In genomic region chr6:124740211-124740887, GRCm38 (mm10) we compare ENCODE assay signal across 9 mouse cellular contexts. TPM values are rescaled to one million over a fixed set of nuclear protein-coding genes. Genes with fewer than 3 reads are reported as not detected.
DNase-seq lines count a peak whose midpoint lies in the region; ATAC-seq and TF ChIP-seq lines count a peak whose summit lies in the region.
"Had no signal": no experiment of that assay in that cellular context is flagged by ENCODE, and none has a peak within 500 bp of the region (broad histone marks: within the 10 kb centered on the region; RNA-seq: fewer than 3 reads in every experiment).

No protein-coding gene starts in this region.

- peaks cover 35% of the 10 kb centered on the region for H3K4me1 ChIP-seq in thymus, adult 2 months (replicated peaks; ENCODE audit: control insufficient read depth, insufficient read depth, low read length)
- H3K4me1 ChIP-seq in forebrain, embryonic 11.5 days (replicated peaks; ENCODE audit: control insufficient read depth, insufficient read depth, low read length) = peaks cover 8% of the 10 kb centered on the region; the same call in 1 of the 2 replicates
- 0 out of 2 replicates have a peak, but pooled peaks cover 5% of the 10 kb centered on the region for H3K4me1 ChIP-seq in intestine, postnatal 0 days (replicated peaks; ENCODE audit: control insufficient read depth, insufficient read depth, low read length)

- no peaks in the 10 kb centered on the region for H3K9me3 ChIP-seq in forebrain, embryonic 11.5 days (ENCODE audit: control insufficient read depth, low read length)
- no peaks in the 10 kb centered on the region for H3K9me3 ChIP-seq in intestine, postnatal 0 days (ENCODE audit: control insufficient read depth)

- peak overlapping the region; percentile 79 for H3K4me3 ChIP-seq in thymus, adult 2 months (ENCODE audit: control insufficient read depth, insufficient read depth, low read length)
- H3K4me3 ChIP-seq in forebrain, embryonic 11.5 days (ENCODE audit: low read depth, low read length) = peak overlapping the region; percentile 51
- peak overlapping the region; percentile 49 for H3K4me3 ChIP-seq in intestine, postnatal 0 days (ENCODE audit: low read depth, low read length)

- H3K9ac ChIP-seq in forebrain, embryonic 11.5 days (ENCODE audit: low read length) = peak overlapping the region; percentile 94
- peak overlapping the region; percentile 68 for H3K9ac ChIP-seq in intestine, postnatal 0 days (ENCODE audit: low read depth, low read length)

- peak overlapping the region; percentile 93 for H3K27ac ChIP-seq in thymus, adult 2 months (ENCODE audit: control insufficient read depth, insufficient read depth, low read length)
- H3K27ac ChIP-seq in forebrain, embryonic 11.5 days (ENCODE audit: low read depth, low read length) = peak overlapping the region; percentile 99
- H3K27ac ChIP-seq in intestine, postnatal 0 days (ENCODE audit: low read depth, low read length) = peak overlapping the region; percentile 96

- no peaks in the 10 kb centered on the region for H3K36me3 ChIP-seq in thymus, adult 2 months (ENCODE audit: control insufficient read depth, insufficient read depth, low read length)
- H3K36me3 ChIP-seq in forebrain, embryonic 11.5 days (ENCODE audit: control insufficient read depth, insufficient read depth, low read length) = peaks cover 9% of the 10 kb centered on the region
- peaks cover 19% of the 10 kb centered on the region for H3K36me3 ChIP-seq in intestine, postnatal 0 days (ENCODE audit: control insufficient read depth, insufficient read depth)

- peak overlapping the region; percentile 81 for H3K4me2 ChIP-seq in forebrain, embryonic 11.5 days (ENCODE audit: low read depth, low read length, severe bottlenecking)
- peak overlapping the region; percentile 86 for H3K4me2 ChIP-seq in intestine, postnatal 0 days (replicated peaks; ENCODE audit: low read depth)

- DNase-seq in adrenal gland, adult 8-10 months = peak; percentile 47
- no peak for DNase-seq in adrenal gland, adult 2 months
- DNase-seq in thymus, adult 2 months = peak; percentile 68
- DNase-seq in thymus, postnatal 4 days = no peak
- DNase-seq in forebrain, embryonic 11.5 days (ENCODE audit: low spot score) = no peak
- DNase-seq in lung, postnatal 10 days = peak; percentile 74
- DNase-seq in right cerebral cortex, postnatal 4 days = peak; percentile 63

- no peak for TF ChIP-seq POLR2A in thymus, adult 2 months (IDR thresholded peaks at IDR 0.05; ENCODE audit: control insufficient read depth, extremely low read depth, insufficient read depth, low read length, poor library complexity)

- peak; percentile 37 for ATAC-seq in forebrain, embryonic 11.5 days (replicated peaks; ENCODE audit: low FRiP score)
- peak; percentile 2 for ATAC-seq in intestine, postnatal 0 days

- 0% methylated on average over 29 of the region's 29 CpGs for WGBS in thymus, adult 2 months
- under 1% methylated on average over 29 of the region's 29 CpGs for WGBS in forebrain, embryonic 11.5 days
- WGBS in intestine, postnatal 0 days = 1% methylated on average over 29 of the region's 29 CpGs

- TF ChIP-seq CTCF in thymus, adult 2 months (IDR thresholded peaks at IDR 0.05; ENCODE audit: borderline replicate concordance, control insufficient read depth, extremely low read depth, insufficient read depth, low read length, poor library complexity) = peak; percentile 71; the same call in 1 of the 2 replicates
- peak; percentile 77 for TF ChIP-seq CTCF in intestine, postnatal 0 days (IDR thresholded peaks at IDR 0.05; ENCODE audit: low read depth)

- no peaks in the 10 kb centered on the region for H3K27me3 ChIP-seq in thymus, adult 2 months (ENCODE audit: control insufficient read depth, insufficient read depth, low read length)
- no peaks in the 10 kb centered on the region for H3K27me3 ChIP-seq in forebrain, embryonic 11.5 days (ENCODE audit: control insufficient read depth, insufficient read depth, low read length)
- H3K27me3 ChIP-seq in intestine, postnatal 0 days (replicated peaks; ENCODE audit: control insufficient read depth, insufficient read depth, low read length) = no peaks in the 10 kb centered on the region

RNA-seq across cellular contexts. Expression of gene Grcc10, which starts 0.8 kb away (rescaled TPM):
- 100 to 1,000 TPM; 348 to 417 (median 368) TPM for total RNA-seq in adrenal gland, adult 8-10 months (2022)
- total RNA-seq in adrenal gland, adult 2 months (2021) = 100 to 1,000 TPM; 357 to 360 TPM
- 233 and 246 TPM in 2 replicates for polyA plus RNA-seq in adrenal gland, adult 2 months (2012; rRNA removed)
- polyA plus RNA-seq in thymus, adult 2 months (2012; rRNA removed) = 265 and 352 TPM in 2 replicates
- 509 and 514 TPM in 2 replicates for polyA plus RNA-seq in forebrain, embryonic 11.5 days (2014; fragmentation: Nextera tagmentation; extraction: Ambion mirVana)
- 238 and 259 TPM in 2 replicates for polyA plus RNA-seq in intestine, postnatal 0 days (2015; fragmentation: Nextera tagmentation; extraction: Ambion mirVana)

RNA-seq across cellular contexts. Expression of gene Ptpn6, which starts 1.8 kb away (rescaled TPM):
- total RNA-seq in adrenal gland, adult 8-10 months (2022) = 10 to 100 TPM; 14.1 to 21.6 (median 15.0) TPM
- 10 to 100 TPM in 1 of 2 experiments, 1 to 10 TPM in 1; 6.5 to 11.2 TPM for total RNA-seq in adrenal gland, adult 2 months (2021)
- polyA plus RNA-seq in adrenal gland, adult 2 months (2012; rRNA removed) = 6.1 and 6.8 TPM in 2 replicates
- 210 and 212 TPM in 2 replicates for polyA plus RNA-seq in thymus, adult 2 months (2012; rRNA removed)
- polyA plus RNA-seq in forebrain, embryonic 11.5 days (2014; fragmentation: Nextera tagmentation; extraction: Ambion mirVana) = 4.8 and 4.9 TPM in 2 replicates
- 17.4 TPM in 2 replicates for polyA plus RNA-seq in intestine, postnatal 0 days (2015; fragmentation: Nextera tagmentation; extraction: Ambion mirVana)

RNA-seq across cellular contexts. Expression of gene Gm45234, which starts 15.5 kb away (rescaled TPM):
- not detected for total RNA-seq in adrenal gland, adult 8-10 months (2022)
- total RNA-seq in adrenal gland, adult 2 months (2021) = not detected
- not detected in 2 replicates for polyA plus RNA-seq in adrenal gland, adult 2 months (2012; rRNA removed)
- not detected in 2 replicates for polyA plus RNA-seq in thymus, adult 2 months (2012; rRNA removed)
- polyA plus RNA-seq in forebrain, embryonic 11.5 days (2014; fragmentation: Nextera tagmentation; extraction: Ambion mirVana) = not detected in 2 replicates
- polyA plus RNA-seq in intestine, postnatal 0 days (2015; fragmentation: Nextera tagmentation; extraction: Ambion mirVana) = not detected in 2 replicates
- total RNA-seq: left cerebral cortex, adult 8-10 months had no signal

RNA-seq across cellular contexts. Expression of gene Atn1, which starts 16.0 kb away (rescaled TPM):
- total RNA-seq in adrenal gland, adult 8-10 months (2022) = 100 to 1,000 TPM in 2 of 4 experiments, 10 to 100 TPM in 2; 68.7 to 111 (median 97.1) TPM
- 10 to 100 TPM; 76.8 to 86.3 TPM for total RNA-seq in adrenal gland, adult 2 months (2021)
- 73.3 and 110 TPM in 2 replicates for polyA plus RNA-seq in adrenal gland, adult 2 months (2012; rRNA removed)
- 48.3 and 51.6 TPM in 2 replicates for polyA plus RNA-seq in thymus, adult 2 months (2012; rRNA removed)
- 13.9 and 14.4 TPM in 2 replicates for polyA plus RNA-seq in forebrain, embryonic 11.5 days (2014; fragmentation: Nextera tagmentation; extraction: Ambion mirVana)
- 7.6 and 8.4 TPM in 2 replicates for polyA plus RNA-seq in intestine, postnatal 0 days (2015; fragmentation: Nextera tagmentation; extraction: Ambion mirVana)

RNA-seq across cellular contexts. Expression of gene Phb2, which starts 28.2 kb away (rescaled TPM):
- total RNA-seq in adrenal gland, adult 8-10 months (2022) = 100 to 1,000 TPM; 255 to 303 (median 272) TPM
- total RNA-seq in adrenal gland, adult 2 months (2021) = 100 to 1,000 TPM; 286 to 294 TPM
- polyA plus RNA-seq in adrenal gland, adult 2 months (2012; rRNA removed) = 128 and 181 TPM in 2 replicates
- 150 and 171 TPM in 2 replicates for polyA plus RNA-seq in thymus, adult 2 months (2012; rRNA removed)
- 376 and 404 TPM in 2 replicates for polyA plus RNA-seq in forebrain, embryonic 11.5 days (2014; fragmentation: Nextera tagmentation; extraction: Ambion mirVana)
- polyA plus RNA-seq in intestine, postnatal 0 days (2015; fragmentation: Nextera tagmentation; extraction: Ambion mirVana) = 249 and 255 TPM in 2 replicates

Comparison
In these comparisons a context has a peak if more than half of its experiments do, and no peak if none do; other contexts are left out.
1. DNase-seq: peak in adrenal gland, adult 8-10 months (single experiment), thymus, adult 2 months (single experiment), lung, postnatal 10 days (single experiment) and right cerebral cortex, postnatal 4 days (single experiment); none in adrenal gland, adult 2 months (single experiment), thymus, postnatal 4 days (single experiment) and forebrain, embryonic 11.5 days (single experiment).
2. RNA of gene Ptpn6, which starts 1.8 kb away (polyA plus RNA-seq): 210 to 212 TPM in thymus, adult 2 months; 17.4 TPM in intestine, postnatal 0 days, 6.1 to 6.8 TPM in adrenal gland, adult 2 months and 4.8 to 4.9 TPM in forebrain, embryonic 11.5 days; every median in the first group is over 10 times any median in the second.
3. Peak in every context shown above with its lines, with median percentiles within 50 percentile points of each other: H3K27ac ChIP-seq and H3K4me3 ChIP-seq.